Mouse (Mus musculus): ENCODE data around the gene Dnpep. TPM values are rescaled to one million over a fixed set of nuclear protein-coding genes. Genes with fewer than 3 reads are reported as not detected.

The Dnpep gene
- 112 TPM in 2 replicates for polyA plus RNA-seq (2014; fragmentation: Nextera tagmentation; extraction: Ambion mirVana)

DNA sequence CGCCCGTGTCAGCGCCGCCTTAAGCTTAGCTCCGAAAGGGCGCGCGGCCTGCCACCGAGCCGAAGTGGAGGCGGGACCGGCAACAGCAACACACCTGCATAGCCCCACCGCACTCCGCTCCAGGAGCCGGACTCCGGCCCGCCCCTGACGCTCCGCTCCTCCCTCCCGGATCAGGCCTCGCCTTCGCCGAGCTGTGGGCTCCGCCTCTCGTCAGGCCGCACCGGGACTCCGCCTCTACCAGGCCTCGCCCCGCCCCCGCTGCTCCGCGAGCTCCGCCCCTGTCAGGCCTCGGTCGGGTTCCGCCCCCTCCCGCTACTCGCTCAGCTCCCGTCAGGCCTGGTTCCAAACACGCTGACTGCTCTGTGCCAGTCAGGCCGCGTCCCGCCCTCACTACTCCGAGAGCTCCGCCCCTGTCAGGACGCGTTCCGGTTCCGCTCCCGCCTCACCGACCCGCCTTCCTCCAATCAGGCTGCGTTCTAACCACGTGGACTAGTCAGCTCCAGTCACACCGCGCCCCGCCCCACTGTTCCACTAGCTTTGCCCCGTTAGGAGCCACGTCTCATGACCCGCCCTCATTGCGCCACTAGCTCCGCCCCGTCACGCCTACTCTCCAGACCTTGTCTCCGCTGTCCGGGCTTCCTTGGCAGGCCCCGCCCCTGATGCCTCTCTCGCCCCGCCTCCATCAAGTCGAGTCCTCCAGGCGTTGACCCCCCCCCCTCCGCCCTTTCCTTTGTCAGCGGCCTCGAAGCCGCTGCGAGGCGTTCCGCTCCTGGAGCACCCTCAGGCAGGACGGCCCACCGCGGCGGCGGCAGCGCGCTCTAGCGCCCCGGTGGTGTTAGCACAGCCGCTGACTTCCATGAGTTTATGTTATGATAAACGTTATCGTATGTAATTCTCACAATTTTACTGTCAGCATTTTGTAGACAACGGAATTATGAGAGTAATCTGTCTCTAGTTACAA, at the start of gene Dnpep:
Gene Dnpep (minus strand): TSS at position 750 of the 961 bp plus-strand sequence.
- DNase-seq (ENCODE audit: low spot score) (peak; percentile 100), ATAC-seq (ENCODE audit: insufficient number of reproducible peaks, low FRiP score, low TSS enrichment, low read depth) (peak; percentile 98)
- Histone ChIP-seq H3K4me2 (ENCODE audit: low read depth, severe bottlenecking) (peak within 1 kb of the TSS; percentile 79), H3K27ac (replicated peaks; ENCODE audit: low read depth, low read length) (peak within 1 kb of the TSS; percentile 73), H3K4me1 (ENCODE audit: control insufficient read depth, insufficient read depth, low read length) (peaks cover 5% of the 10 kb centered on the region; the same call in 1 of the 2 replicates), H3K9me3 (ENCODE audit: control insufficient read depth, low read length) (no peaks in the 10 kb centered on the region), H3K27me3 (ENCODE audit: control insufficient read depth, insufficient read depth, low read length) (no peaks in the 10 kb centered on the region), H3K36me3 (ENCODE audit: control insufficient read depth, insufficient read depth, low read length) (peaks cover 6% of the 10 kb centered on the region), H3K4me3 (ENCODE audit: low read depth, low read length) (peak within 1 kb of the TSS; percentile 65), H3K9ac (ENCODE audit: low read length) (peak within 1 kb of the TSS; percentile 66; the same call in 1 of the 2 replicates)
- under 1% methylated on average over 92 of the region's 92 CpGs for WGBS

DNA sequence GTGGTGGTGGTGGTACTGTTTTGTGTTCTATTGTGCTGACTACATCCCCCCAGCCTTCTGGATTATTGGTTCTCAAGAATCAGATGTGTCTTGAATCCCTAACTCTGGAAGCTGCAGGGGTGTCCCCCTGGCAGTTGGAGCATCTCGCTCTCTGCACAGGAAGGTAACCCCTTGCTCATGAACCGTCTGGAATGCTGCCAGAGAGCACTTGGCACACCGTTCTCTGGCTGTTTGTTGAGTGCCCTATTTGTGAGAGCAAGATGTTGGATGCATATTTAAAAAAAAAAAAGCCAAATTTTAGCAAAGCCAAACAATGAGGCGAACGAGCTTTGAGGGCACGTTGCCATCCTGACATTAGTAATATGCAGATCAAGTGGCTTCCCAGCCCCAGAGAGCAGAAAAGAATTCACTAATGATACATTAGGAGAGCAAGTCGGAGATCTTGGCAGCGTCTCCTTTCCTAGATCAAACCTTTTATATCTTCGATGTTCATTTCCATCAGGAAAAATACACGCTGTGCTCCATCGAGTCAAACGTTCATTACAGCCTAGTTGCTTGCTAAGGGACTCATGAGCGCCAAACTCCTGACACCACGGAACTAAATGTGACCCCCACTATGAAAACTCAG, 47.8 kb upstream of the Dnpep start:
- no peak for ATAC-seq (ENCODE audit: insufficient number of reproducible peaks, low FRiP score, low TSS enrichment, low read depth)

DNA sequence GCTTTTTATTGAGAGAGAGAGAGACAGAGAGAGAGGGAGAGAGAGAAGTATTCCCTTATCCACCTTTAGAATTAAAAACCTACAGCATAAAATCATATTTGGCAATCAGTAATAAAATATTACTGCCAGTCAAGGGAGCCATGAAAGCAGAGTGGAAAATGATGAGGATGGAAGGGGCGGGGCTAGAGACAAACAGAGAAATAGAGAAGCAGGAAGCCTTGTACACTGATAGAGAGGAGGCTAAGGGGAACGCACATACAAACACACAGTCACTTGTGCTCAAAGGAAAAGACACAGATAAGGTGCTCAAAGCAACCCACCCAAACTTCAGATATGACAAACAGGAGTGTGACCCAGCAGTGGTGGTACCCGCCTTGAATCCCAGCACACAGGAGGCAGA, 46.1 kb upstream of the Dnpep start:
- 87% methylated on average over 3 of the region's 3 CpGs for WGBS
- H3K4me1 ChIP-seq (ENCODE audit: control insufficient read depth, insufficient read depth, low read length), result peaks cover 5% of the 10 kb centered on the region; the same call in 1 of the 2 replicates
- no peak overlapping the region for H3K4me2 ChIP-seq (ENCODE audit: low read depth, severe bottlenecking)
- no peak for ATAC-seq (ENCODE audit: insufficient number of reproducible peaks, low FRiP score, low TSS enrichment, low read depth)
- no peak overlapping the region for H3K27ac ChIP-seq (replicated peaks; ENCODE audit: low read depth, low read length)
- no peak overlapping the region for H3K4me3 ChIP-seq (ENCODE audit: low read depth, low read length)
- no peak overlapping the region for H3K9ac ChIP-seq (ENCODE audit: low read length)
- peaks cover 22% of the 10 kb centered on the region for H3K27me3 ChIP-seq (ENCODE audit: control insufficient read depth, insufficient read depth, low read length)
- no peaks in the 10 kb centered on the region for H3K9me3 ChIP-seq (ENCODE audit: control insufficient read depth, low read length)
- no peak for DNase-seq (ENCODE audit: low spot score)
- no peaks in the 10 kb centered on the region for H3K36me3 ChIP-seq (ENCODE audit: control insufficient read depth, insufficient read depth, low read length)

More for the DNA sequence above, 47.8 kb upstream of the Dnpep start:
- 87% methylated on average over 14 of the region's 14 CpGs for WGBS
- Histone ChIP-seq H3K36me3 (ENCODE audit: control insufficient read depth, insufficient read depth, low read length) (no peaks in the 10 kb centered on the region), H3K4me1 (ENCODE audit: control insufficient read depth, insufficient read depth, low read length) (no peaks in the 10 kb centered on the region), H3K9ac (ENCODE audit: low read length) (no peak overlapping the region), H3K27me3 (ENCODE audit: control insufficient read depth, insufficient read depth, low read length) (peaks cover 11% of the 10 kb centered on the region), H3K27ac (replicated peaks; ENCODE audit: low read depth, low read length) (no peak overlapping the region), H3K4me3 (ENCODE audit: low read depth, low read length) (no peak overlapping the region), H3K4me2 (ENCODE audit: low read depth, severe bottlenecking) (no peak overlapping the region), H3K9me3 (ENCODE audit: control insufficient read depth, low read length) (no peaks in the 10 kb centered on the region)
- no peak for DNase-seq (ENCODE audit: low spot score)

GRCm38 (mm10) chr1:75361750-75362149, 44.0 kb upstream of the Dnpep start:
- H3K4me2 ChIP-seq (ENCODE audit: low read depth, severe bottlenecking), result no peak overlapping the region
- H3K4me3 ChIP-seq (ENCODE audit: low read depth, low read length), result no peak overlapping the region
- peaks cover 24% of the 10 kb centered on the region for H3K27me3 ChIP-seq (ENCODE audit: control insufficient read depth, insufficient read depth, low read length)
- H3K4me1 ChIP-seq (ENCODE audit: control insufficient read depth, insufficient read depth, low read length), result peaks cover 5% of the 10 kb centered on the region; the same call in 1 of the 2 replicates
- 42% methylated on average over 4 of the region's 4 CpGs for whole genome bisulfite sequencing
- no peak overlapping the region for H3K27ac ChIP-seq (replicated peaks; ENCODE audit: low read depth, low read length)
- no peaks in the 10 kb centered on the region for H3K9me3 ChIP-seq (ENCODE audit: control insufficient read depth, low read length)
- no peak overlapping the region for H3K9ac ChIP-seq (ENCODE audit: low read length)
- no peak for DNase-seq (ENCODE audit: low spot score)
- ATAC-seq (ENCODE audit: insufficient number of reproducible peaks, low FRiP score, low TSS enrichment, low read depth), result no peak
- no peaks in the 10 kb centered on the region for H3K36me3 ChIP-seq (ENCODE audit: control insufficient read depth, insufficient read depth, low read length)

DNA sequence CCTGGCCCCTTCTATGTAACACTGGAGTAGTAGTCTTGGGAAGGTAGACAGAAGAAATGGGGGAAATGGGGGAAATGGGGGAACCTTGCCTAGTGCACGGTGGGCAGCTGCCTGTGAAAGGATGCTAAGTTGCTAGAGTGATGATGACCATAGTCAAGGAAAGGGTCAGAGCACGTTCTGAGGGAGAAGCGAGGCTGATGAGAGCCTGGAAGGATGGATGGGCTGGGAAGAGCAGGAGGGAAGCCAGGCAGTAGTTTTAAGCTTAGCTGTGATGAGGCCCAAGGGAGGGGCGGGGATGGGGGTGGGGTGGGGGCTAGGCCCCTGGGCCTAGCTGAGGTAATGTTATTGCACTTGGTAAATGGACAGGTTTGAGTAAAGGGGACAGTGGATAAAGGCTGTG, 43.3 kb upstream of the Dnpep start:
- 52% methylated on average over 4 of the region's 4 CpGs for WGBS
- H3K36me3 ChIP-seq (ENCODE audit: control insufficient read depth, insufficient read depth, low read length), result no peaks in the 10 kb centered on the region
- H3K4me2 ChIP-seq (ENCODE audit: low read depth, severe bottlenecking), result peak overlapping the region; percentile 66; the same call in 1 of the 2 replicates

GRCm38 (mm10) chr1:75360112-75361031, 42.6 kb upstream of the Dnpep start, which contains the start of gene Des:
TSS of gene Des (plus strand) at chr1:75360329.
- peak; percentile 54 for DNase-seq (ENCODE audit: low spot score)
- Histone ChIP-seq H3K9me3 (ENCODE audit: control insufficient read depth, low read length) (no peaks in the 10 kb centered on the region), H3K9ac (ENCODE audit: low read length) (peak within 1 kb of the TSS; percentile 32; the same call in 1 of the 2 replicates), H3K27me3 (ENCODE audit: control insufficient read depth, insufficient read depth, low read length) (peaks cover 24% of the 10 kb centered on the region), H3K4me2 (ENCODE audit: low read depth, severe bottlenecking) (peak within 1 kb of the TSS; percentile 66), H3K36me3 (ENCODE audit: control insufficient read depth, insufficient read depth, low read length) (no peaks in the 10 kb centered on the region), H3K4me1 (ENCODE audit: control insufficient read depth, insufficient read depth, low read length) (peaks cover 5% of the 10 kb centered on the region; the same call in 1 of the 2 replicates), H3K27ac (replicated peaks; ENCODE audit: low read depth, low read length) (no peak within 1 kb of the TSS), H3K4me3 (ENCODE audit: low read depth, low read length) (peak within 1 kb of the TSS; percentile 29)
- peak; percentile 49; the same call in 1 of the 2 replicates for ATAC-seq (ENCODE audit: insufficient number of reproducible peaks, low FRiP score, low TSS enrichment, low read depth)
- 2% methylated on average over 76 of the region's 80 CpGs for WGBS

More for the DNA sequence above, 43.3 kb upstream of the Dnpep start:
- H3K27me3 ChIP-seq (ENCODE audit: control insufficient read depth, insufficient read depth, low read length), result peaks cover 24% of the 10 kb centered on the region
- peak overlapping the region; percentile 29; the same call in 1 of the 2 replicates for H3K4me3 ChIP-seq (ENCODE audit: low read depth, low read length)
- peaks cover 5% of the 10 kb centered on the region; the same call in 1 of the 2 replicates for H3K4me1 ChIP-seq (ENCODE audit: control insufficient read depth, insufficient read depth, low read length)
- ATAC-seq (ENCODE audit: insufficient number of reproducible peaks, low FRiP score, low TSS enrichment, low read depth) (no peak), DNase-seq (ENCODE audit: low spot score) (no peak)
- H3K27ac ChIP-seq (replicated peaks; ENCODE audit: low read depth, low read length), result no peak overlapping the region
- no peak overlapping the region for H3K9ac ChIP-seq (ENCODE audit: low read length)
- no peaks in the 10 kb centered on the region for H3K9me3 ChIP-seq (ENCODE audit: control insufficient read depth, low read length)

GRCm38 (mm10) chr1:75359346-75359745, 41.6 kb upstream of the Dnpep start:
- H3K4me3 ChIP-seq (ENCODE audit: low read depth, low read length), result no peak overlapping the region
- ATAC-seq (ENCODE audit: insufficient number of reproducible peaks, low FRiP score, low TSS enrichment, low read depth), result no peak

More at GRCm38 (mm10) chr1:75359346-75359745, 41.6 kb upstream of the Dnpep start:
- peaks cover 5% of the 10 kb centered on the region; the same call in 1 of the 2 replicates for H3K4me1 ChIP-seq (ENCODE audit: control insufficient read depth, insufficient read depth, low read length)
- H3K27me3 ChIP-seq (ENCODE audit: control insufficient read depth, insufficient read depth, low read length), result peaks cover 24% of the 10 kb centered on the region
- WGBS, result 68% methylated on average over 13 of the region's 13 CpGs
- no peak overlapping the region for H3K9ac ChIP-seq (ENCODE audit: low read length)
- H3K27ac ChIP-seq (replicated peaks; ENCODE audit: low read depth, low read length), result no peak overlapping the region
- no peaks in the 10 kb centered on the region for H3K36me3 ChIP-seq (ENCODE audit: control insufficient read depth, insufficient read depth, low read length)
- H3K9me3 ChIP-seq (ENCODE audit: control insufficient read depth, low read length), result no peaks in the 10 kb centered on the region
- H3K4me2 ChIP-seq (ENCODE audit: low read depth, severe bottlenecking), result no peak overlapping the region
- DNase-seq (ENCODE audit: low spot score), result no peak

Measured in limb, embryonic 11.5 days (tissue).